Mouse (Mus musculus): ENCODE data around the gene Wdr35.
"Not testable (repeated sequence)": the region's sequence is repeated elsewhere in the genome, so short reads cannot be mapped to it uniquely, and the experiment has no call there.

The Wdr35 gene

GRCm38 (mm10) chr12:9007146-9007545, 33.5 kb downstream of the Wdr35 start:
- DNase-seq (ENCODE audit: low read depth, low spot score) = no peak

DNA sequence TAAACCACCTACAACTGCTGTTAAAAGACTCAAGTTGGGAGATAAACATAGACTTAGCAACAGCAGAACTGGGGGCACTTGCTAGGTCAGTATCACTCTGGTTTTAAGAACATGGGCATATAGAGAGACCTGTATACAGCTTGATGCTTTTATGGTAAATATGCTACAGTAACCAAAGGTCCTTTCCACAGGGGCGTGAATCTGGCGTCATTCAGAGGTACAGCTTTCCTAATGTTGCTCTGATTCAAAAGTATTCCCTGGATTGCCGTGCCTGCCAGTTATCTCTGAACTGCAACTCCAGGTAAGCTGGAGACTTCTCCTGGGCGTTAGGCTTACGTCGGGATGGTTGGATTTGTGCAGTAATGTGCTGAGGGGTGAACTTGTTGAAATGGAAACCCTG, 34.1 kb downstream of the Wdr35 start:
- no peak for DNase-seq (ENCODE audit: low read depth, low spot score)

DNA sequence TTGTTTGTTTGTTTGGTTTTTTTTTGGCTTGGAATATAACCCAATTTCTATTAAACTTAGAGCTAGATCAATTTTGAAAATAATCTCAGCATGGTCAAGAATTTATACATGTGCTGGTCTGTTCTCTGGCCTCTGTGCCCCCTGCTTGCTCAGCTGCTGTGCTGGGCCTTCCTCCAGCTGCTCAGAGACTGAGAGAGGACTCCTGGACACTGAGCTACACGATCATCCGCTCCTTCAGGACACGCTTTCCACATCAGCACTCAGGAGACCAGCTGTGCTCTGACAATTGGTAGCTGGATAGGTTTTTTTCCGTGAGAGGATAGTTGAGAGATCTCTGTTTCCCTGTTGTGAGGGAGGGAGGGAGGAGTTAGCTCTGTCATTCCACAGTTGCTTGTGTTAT, 36.6 kb downstream of the Wdr35 start:
- DNase-seq (ENCODE audit: low read depth, low spot score) = no peak

GRCm38 (mm10) chr12:9016376-9016775, 42.7 kb downstream of the Wdr35 start:
- no peak for DNase-seq (ENCODE audit: low read depth, low spot score)

- peak; percentile 23 for DNase-seq (ENCODE audit: low read depth, low spot score)
These were observed 46.7 kb downstream of the Wdr35 start for GRCm38 (mm10) chr12:9020431-9020830.

DNA sequence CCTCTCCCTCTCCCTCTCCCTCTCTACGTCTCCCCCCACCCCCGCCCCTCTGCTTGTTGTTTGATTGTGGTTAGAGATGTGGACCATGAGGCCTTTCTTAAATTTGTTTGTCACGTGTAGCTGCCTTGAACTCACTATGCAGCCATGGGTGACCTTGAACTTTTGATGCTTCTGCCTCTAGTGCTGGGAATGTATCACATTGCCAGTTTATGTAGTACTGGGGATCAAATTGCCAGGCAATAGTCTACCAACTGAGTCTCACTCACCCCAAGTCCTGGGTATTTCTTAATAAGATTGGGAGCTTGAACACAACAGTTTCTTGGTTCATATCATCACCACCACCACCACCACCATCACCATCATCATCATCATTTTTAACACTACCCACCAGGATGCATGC, 47.3 kb downstream of the Wdr35 start:
- DNase-seq (ENCODE audit: low read depth, low spot score) = no peak

GRCm38 (mm10) chr12:9023031-9023430, 49.3 kb downstream of the Wdr35 start:
- DNase-seq (ENCODE audit: low read depth, low spot score) = no peak

DNA sequence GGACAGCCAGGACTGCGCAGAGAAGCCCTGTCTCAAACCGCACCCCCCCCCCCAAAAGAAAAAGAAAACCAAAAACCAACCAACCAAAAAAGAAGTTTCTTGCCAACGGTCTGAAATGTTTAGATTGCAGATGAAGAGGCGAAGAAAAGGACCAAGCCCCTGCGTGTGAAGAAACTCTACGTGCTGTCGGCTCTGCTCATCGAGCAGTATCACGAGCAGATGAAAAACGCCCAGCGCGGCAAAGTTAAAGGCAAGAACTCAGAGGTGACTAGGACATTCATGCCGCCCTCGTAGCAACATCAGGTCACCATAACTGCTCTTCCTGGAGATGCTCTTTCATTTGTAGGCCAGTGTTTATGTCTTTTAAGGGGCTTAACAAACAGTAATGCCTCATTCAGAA, 50.4 kb downstream of the Wdr35 start:
- no peak for DNase-seq (ENCODE audit: low read depth, low spot score)

- peak; percentile 9 for DNase-seq (ENCODE audit: low read depth, low spot score)
These were observed 51.0 kb downstream of the Wdr35 start for GRCm38 (mm10) chr12:9024736-9025135.

DNA sequence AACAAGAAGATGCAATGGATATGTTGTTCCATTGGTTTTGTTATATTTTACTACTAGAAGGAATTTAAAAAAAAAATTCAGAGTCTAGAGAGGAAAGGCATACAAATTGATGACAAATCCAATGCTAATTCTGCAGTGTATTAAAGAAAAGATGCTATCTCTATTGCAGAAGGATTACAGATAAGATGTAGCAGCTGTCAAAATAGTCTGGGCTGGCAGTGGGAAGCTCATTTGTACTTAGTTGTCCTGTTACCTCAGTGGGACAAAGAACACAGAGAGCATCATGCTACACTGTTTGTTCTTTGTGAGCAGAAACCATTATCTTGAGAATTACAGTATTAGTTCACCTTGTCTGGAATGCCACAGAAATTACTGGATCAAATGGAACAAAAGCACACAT, 53.2 kb downstream of the Wdr35 start:
- no peak for DNase-seq (ENCODE audit: low read depth, low spot score)

- DNase-seq (ENCODE audit: low read depth, low spot score) = not testable (repeated sequence)
These were observed 55.1 kb downstream of the Wdr35 start for GRCm38 (mm10) chr12:9028816-9029215.

DNA sequence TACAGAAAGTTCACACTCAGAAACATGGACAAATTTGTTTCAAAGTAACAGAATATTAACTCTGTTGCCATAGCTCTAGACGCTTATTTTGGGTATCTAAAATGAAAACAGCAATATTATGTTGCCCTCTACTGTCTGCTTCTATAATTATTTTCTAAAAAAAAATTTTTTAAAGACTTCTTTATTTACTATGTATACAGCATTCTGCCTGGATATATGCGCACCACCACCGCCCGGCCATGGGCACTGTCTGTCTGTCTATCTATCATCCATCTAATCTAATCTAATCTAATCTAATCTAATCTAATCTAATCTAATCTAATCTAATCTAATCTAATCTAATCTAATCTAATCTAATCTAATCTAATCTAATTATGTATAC, 55.8 kb downstream of the Wdr35 start:
- no peak for DNase-seq (ENCODE audit: low read depth, low spot score)

DNA sequence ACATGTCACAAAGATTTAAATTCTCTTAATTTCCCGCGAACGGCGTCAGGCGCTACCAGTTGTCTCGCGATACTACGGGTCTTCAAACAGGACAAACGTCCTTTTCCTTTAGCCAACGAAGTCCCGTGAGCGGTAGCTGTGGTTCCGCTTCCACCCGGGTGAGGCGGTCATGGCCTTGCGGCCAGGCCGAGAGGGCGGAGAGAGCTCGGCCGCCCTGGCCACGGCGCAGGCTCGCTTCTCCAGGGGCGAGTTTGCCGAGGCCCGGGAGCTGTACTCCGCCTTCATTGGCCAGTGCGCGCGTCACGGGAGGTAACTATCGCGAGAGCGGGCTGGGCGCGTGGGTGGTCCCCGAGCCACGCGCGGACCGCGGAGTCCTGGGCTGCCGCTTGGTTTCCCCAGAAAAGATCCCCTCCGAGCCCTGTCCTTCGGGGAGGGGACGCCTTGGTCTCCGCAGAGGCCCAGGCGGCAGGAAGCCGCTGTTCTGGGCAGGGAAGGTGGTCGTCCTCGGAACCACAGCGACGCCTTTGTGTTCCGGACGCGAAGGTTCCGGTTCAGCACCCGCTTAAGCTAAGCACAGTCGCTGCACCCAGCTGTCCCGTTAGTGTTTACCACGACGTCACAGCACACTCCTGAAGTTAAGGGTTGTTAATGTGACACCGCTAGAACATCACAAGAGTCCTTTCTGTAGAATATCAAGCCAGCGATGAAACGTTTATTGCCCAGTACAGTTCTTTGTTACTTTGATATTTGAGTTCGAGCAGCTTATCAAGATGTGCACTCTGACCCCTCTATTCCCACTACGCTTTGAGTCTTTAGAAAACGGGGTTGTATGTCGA, 56.4 kb downstream of the Wdr35 start, which contains the start of gene Ttc32:
Gene Ttc32, plus strand, starts transcription at position 110 of the 836 bp plus-strand sequence.
- DNase-seq (ENCODE audit: low read depth, low spot score) = peak; percentile 96

- no peak for DNase-seq (ENCODE audit: low read depth, low spot score)
These were observed 57.5 kb downstream of the Wdr35 start for GRCm38 (mm10) chr12:9031166-9031565.

GRCm38 (mm10) chr12:9033140-9033539, 59.4 kb downstream of the Wdr35 start:
- no peak for DNase-seq (ENCODE audit: low read depth, low spot score)

DNA sequence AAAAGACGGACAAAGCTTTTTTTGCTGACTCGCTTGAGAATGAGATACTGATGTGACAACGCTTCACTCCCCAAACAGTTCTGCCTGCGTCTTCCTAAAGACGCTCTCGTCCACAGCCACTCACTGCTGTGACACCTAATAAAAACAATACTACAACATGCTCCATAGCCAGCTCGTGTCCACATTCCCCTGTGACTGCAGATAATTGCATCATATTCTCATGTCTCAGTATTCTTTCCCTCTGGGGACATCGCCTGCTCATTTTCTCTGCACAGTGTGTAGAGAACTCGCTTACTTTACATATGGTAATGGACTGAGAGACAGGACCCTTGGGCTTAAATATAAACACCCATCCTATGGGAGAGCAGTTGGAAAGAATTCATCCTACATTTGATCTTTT, 62.7 kb downstream of the Wdr35 start:
- DNase-seq (ENCODE audit: low read depth, low spot score) = no peak

DNA sequence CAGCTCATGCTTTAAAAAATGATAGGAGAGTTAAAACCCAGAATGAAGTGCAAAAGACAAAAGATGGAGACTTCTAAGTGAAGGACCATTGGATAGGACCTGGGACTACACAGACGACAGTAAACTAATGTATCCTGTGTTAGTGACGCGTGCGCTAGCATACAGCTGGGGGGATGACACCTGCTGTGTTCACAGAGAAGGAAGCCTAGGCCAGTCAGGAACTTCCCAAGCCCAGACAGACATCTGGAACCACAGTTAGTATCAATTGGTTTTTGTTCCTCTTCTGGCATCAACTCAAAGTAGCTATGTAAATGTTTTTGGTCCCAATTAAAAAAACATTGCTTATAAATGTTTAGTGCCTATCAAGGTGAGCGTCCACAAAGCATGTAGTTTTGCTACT, 66.5 kb downstream of the Wdr35 start:
- DNase-seq (ENCODE audit: low read depth, low spot score) = no peak

GRCm38 (mm10) chr12:9040686-9041085, 67.0 kb downstream of the Wdr35 start:
- DNase-seq (ENCODE audit: low read depth, low spot score) = peak; percentile 7

- no peak for DNase-seq (ENCODE audit: low read depth, low spot score)
These were observed 68.6 kb downstream of the Wdr35 start for GRCm38 (mm10) chr12:9042316-9042715.

- DNase-seq (ENCODE audit: low read depth, low spot score) = no peak
These were observed 69.1 kb downstream of the Wdr35 start for GRCm38 (mm10) chr12:9042759-9043158.

- no peak for DNase-seq (ENCODE audit: low read depth, low spot score)
These were observed 71.0 kb downstream of the Wdr35 start for GRCm38 (mm10) chr12:9044666-9045065.

DNA sequence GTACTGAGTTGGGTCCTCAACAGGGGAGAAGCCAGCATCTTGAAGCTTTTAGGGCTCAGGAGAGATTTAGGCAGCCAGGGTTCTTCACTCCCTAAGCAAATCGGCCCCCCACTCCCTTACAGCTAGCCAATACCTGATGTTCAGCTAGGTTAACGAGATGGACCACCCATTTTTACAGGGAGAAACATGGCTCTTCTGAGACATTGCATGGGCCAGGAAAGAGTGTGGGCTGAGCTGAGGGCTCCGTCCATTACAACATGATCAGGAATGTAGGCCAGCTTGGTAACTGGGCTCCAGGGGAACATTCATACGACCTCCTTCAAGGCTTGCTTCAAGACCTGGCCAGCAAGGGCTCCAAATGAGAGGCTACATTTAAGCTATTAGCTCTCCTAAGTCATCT, 73.0 kb downstream of the Wdr35 start:
- DNase-seq (ENCODE audit: low read depth, low spot score) = no peak

DNA sequence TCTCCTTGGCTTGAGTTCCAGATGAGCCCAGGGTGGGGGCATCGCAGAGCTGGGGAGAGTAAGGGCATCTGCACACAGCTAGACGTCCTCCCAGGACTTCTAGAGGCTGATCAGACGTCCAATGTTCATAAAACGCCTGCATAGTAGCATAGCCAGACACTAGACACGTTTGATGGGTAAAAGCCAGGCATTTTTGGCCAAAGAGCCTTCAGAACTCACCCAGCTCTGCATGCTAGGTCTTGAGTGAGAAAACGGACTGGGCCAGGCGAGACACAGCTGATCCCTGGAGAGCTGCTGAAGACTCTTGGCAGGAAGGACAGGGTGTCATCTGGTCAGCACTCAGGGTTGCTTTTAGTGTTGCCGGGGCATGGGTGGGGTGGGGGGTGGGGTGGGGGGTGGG, 74.4 kb downstream of the Wdr35 start:
- no peak for DNase-seq (ENCODE audit: low read depth, low spot score)

DNA sequence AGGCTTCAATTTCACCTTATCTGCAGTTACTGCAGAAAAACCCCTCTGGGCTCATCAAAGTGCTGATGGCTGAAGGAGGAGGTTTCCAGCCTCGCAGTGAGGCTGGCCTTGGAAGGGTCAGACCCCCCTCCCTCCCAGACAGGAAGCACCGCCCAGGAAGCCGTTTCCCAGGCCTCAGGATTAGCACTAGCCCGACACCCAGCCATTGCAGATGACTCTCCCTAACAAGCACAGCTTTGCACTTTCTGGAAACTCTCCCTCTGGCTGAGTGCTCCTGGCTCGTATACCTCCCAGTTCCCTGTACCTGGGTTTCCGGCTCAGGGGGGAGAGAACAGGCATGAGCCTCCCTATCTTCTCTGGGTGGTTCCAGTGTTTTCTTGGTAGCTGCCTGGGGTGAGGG, 77.1 kb downstream of the Wdr35 start:
- peak; percentile 46 for DNase-seq (ENCODE audit: low read depth, low spot score)
